Mouse (Mus musculus) hematopoietic stem cell, adult 5-6 weeks (primary cell): ENCODE measurements around the gene Plekha7. TPM values are rescaled to one million over a fixed set of nuclear protein-coding genes. Genes with fewer than 3 reads are reported as not detected.

ENCODE experiments used
- ATAC-seq, 2 experiments: fragments of 125-278 bp in 1 of 2; replicated peaks in 1 of 2; 2 replicates each; pipeline ENCODE4 v1.8.0; 2016 to 2017; ENCODE audit warnings: inconsistent platforms in 2 of 2, mild to moderate bottlenecking in 2 of 2, moderate number of reproducible peaks in 2 of 2, low read depth in 1 of 2, moderate TSS enrichment in 1 of 2; ENCODE audit not compliant: low FRiP score in 2 of 2, poor library complexity in 2 of 2, severe bottlenecking in 2 of 2, insufficient read depth in 1 of 2, low TSS enrichment in 1 of 2
- total RNA-seq: library from RNA; stranded (forward); fragments of 172-1452, 232-1000 nt; gene quantifications from 2 replicates; pipeline ENCODE4 v1.2.3, GENCODE M21; 2017

Gene Plekha7
- total RNA-seq, 1 experiment from 2014 or later, result 7.0 TPM

- no peak for ATAC-seq
Measured at GRCm38 (mm10) chr7:116208880-116209279, 99.3 kb downstream of the Plekha7 start.

DNA sequence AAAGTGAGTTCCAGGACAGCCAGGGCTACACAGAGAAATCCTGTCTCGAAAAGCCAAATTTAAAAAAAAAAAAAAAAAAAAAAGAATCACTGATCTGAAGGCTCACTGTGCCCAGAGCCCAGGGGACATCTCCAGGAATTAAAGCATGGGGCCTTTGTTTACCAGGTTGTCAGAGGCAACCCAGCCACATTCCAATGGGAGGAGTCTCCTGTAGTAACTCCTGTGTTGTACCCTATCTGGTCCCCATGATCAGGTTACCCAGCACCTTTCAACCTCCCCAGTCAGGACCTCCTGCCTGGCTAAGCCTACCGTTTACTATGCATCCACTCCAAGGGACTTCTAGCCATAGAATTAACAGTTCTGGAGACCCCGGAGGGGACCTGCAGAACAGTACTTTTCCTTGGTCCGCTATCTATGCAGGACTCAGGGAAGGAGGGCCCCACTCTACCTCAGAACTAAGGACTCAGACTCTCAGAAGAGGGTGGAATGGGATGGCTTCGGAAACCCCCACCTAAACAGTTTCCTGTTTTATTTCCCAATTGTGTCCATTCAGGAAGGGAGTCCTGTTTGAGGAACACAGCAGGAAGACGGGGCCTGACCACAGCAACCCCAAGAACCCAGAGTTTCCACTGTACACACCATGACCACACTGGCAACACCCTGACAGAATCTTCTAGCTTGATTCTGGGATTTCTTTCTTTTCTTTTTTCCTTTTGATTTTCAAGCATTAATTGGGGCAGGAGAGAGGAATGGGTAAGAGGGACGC lies 101.2 kb downstream of the Plekha7 start:
- peak; percentile 29 to 48; a peak in 2 of 4 replicates for ATAC-seq

DNA sequence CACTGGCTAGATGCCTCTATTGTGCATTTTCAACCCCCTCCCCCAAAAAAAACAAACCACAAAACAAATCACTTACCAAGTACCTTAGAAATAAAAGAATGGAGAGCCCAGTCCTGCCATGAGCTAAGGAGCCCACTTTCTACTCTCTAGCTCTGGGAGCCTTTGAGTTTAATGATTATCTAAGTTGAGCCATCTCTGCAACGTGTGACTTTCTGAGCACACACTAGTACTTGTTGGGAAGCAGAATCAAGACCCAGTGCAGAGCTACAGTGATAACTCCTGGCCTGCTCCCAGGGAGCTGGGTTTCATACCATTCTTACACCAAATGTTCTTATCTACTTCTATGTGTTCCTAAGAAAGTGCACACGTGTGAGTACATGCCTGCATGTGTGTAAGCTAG lies 102.7 kb downstream of the Plekha7 start:
- ATAC-seq, result no peak

GRCm38 (mm10) chr7:116202033-116202681 lies 106.0 kb downstream of the Plekha7 start:
- no peak for ATAC-seq

GRCm38 (mm10) chr7:116200951-116201351 lies 107.2 kb downstream of the Plekha7 start:
- peak in 1 of 2 experiments; percentile 41; a peak in 1 of 4 replicates for ATAC-seq

GRCm38 (mm10) chr7:116200544-116200943 lies 107.6 kb downstream of the Plekha7 start:
- ATAC-seq, result no peak

- ATAC-seq, result no peak
Measured at GRCm38 (mm10) chr7:116198902-116199301, 109.3 kb downstream of the Plekha7 start.

DNA sequence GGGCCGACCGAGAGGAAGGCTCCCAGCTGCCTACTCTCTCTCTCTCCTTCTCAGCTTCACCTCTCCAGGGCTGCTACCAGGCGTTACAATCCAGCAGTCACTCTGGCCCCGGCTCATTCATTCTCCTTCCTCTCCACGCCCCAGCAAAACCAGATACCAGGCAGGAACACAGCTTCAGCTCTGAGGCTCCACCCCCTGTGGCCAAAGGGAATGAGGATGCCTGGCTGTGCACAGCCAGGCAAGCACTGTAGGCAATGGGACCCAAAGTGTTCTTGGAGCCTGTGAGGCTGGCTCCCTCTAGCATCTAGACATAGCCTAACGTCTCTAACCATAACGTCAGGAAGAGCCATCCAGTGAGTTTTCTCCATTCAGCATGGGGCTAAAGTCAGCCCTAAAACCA lies 109.8 kb downstream of the Plekha7 start:
- peak; percentile 58 to 60; a peak in 3 of 4 replicates for ATAC-seq

DNA sequence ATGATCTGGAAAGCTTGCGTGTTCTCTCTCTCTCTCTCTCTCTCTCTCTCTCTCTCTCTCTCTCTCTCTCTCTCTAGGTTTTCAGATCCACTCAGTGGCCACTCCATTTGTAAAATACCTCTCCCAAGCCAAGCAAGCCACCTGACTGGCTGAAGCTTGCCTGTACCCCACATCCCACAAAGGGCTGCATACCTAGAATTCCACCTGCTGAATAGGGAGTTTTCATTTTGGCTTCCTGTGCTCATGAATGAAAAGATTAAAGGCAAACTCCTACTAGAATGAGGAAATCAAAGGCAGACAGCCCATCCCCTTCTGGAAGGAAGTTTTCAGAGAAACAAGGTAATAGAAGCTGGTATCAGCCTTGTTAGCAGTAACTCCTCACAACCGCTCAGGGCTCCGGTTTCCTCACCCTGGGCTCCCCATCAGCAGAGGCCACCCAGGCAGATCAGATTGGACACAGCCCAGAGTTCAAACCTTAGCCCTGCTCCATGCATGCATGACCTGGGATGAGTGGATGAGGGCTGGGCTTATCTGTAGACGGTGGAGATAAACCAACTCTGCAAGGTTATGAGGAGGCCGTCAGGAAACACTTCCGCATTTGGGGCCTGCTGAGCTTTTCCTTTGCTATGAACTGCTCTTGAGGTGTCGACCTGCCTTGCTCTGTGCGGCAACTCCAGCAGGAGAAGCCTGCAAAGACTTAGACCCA lies 111.0 kb downstream of the Plekha7 start:
- no peak for ATAC-seq

GRCm38 (mm10) chr7:116194996-116195395 lies 113.2 kb downstream of the Plekha7 start:
- ATAC-seq, result no peak

DNA sequence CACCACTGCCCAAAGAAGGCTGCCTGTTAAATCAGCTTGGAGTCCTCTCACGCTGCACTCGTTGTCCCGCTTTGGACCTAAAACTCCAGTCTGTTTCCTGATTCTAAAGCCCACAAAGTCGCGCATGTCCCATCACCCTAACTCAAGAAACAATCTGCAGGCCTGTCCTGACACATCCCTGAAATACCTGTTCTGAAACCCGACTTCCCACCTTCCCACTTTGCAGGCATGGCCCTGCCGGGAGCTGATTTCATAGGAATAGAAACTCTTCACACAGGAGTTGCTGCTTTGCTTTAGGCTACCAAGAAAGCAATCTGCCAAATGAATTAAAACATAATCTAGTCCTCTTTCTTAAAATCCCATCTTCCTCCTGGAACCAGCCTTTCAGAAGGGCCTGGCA lies 115.2 kb downstream of the Plekha7 start:
- no peak for ATAC-seq

GRCm38 (mm10) chr7:116192096-116192595 lies 116.0 kb downstream of the Plekha7 start:
- ATAC-seq, result no peak

GRCm38 (mm10) chr7:116191138-116191537 lies 117.0 kb downstream of the Plekha7 start:
- no peak for ATAC-seq

GRCm38 (mm10) chr7:116189708-116190107 lies 118.5 kb downstream of the Plekha7 start:
- no peak for ATAC-seq

DNA sequence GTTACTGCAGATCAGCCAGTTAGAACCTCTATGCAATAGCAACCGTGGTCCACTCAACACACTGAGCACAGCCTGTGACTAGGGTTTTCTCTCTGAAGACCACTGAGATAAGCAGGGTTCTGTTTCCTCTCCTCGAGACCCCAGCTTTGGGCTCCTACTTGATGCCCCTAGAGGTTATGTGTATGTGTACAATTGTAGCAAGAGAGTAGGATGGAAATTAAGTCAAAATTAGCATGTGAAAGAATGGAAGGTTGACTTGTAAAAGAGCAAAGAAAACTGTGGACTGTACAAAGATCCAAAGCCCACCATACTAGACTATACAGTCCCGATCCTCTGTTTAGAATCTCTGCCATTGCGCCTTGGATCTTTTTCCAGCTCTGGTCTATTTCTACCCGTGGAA lies 119.8 kb downstream of the Plekha7 start:
- ATAC-seq, result no peak

GRCm38 (mm10) chr7:116187521-116187920 lies 120.7 kb downstream of the Plekha7 start:
- ATAC-seq, result no peak

- ATAC-seq, result no peak
Measured at GRCm38 (mm10) chr7:116186847-116187246, 121.3 kb downstream of the Plekha7 start.

GRCm38 (mm10) chr7:116186156-116186555 lies 122.0 kb downstream of the Plekha7 start:
- no peak for ATAC-seq
